Mouse (Mus musculus): ENCODE measurements at regions not wholly inside any gene's neighbourhood (a gene's known extent, or its start where the extent isn't known, plus 50 kb on each side); places are given as distances from the start of the nearest gene placed in this dataset.

DNA sequence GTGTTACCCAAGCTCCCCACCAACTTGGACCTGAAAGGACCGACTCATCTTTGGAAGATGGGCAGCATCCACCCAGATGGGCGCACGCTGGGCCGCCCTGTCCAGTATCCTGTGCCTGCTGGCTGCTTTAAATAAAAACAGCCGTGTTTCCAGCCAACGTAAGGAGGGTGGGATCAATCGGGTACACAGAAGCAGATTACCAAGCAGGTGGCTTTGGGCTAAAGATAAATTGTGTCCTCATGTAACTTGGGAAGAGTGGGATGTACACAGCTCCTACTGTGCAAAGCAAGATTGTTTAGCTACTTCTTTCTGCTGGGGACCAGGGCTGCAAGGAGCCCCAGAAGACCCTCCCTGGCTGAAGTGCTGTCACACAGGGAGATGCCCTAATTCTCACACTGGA lies 310.6 kb upstream of the Dio3 start:
- DNase-seq = no peak

DNA sequence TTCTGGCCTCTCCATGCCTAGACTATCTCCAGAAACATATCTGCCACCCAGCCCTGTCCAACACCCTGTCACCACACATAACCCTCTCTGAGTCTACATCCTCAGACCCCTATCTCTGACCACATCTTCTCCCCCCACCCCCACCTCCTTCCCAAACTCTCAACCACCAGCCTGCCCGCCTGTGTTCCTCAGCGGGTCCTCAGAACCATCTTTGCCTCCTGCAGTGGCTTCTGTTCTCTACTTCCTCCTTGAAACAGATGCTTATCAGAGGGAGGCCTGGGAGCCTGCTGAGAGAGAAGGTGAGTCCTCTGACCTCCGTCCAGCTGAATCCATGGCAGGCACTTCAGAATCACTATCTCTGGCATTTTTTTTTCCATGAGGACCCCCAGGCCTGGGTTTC lies 307.4 kb upstream of the Dio3 start:
- no peak for DNase-seq

GRCm38 (mm10) chr12:109972366-109973015 lies 306.4 kb upstream of the Dio3 start:
- no peak for DNase-seq

DNA sequence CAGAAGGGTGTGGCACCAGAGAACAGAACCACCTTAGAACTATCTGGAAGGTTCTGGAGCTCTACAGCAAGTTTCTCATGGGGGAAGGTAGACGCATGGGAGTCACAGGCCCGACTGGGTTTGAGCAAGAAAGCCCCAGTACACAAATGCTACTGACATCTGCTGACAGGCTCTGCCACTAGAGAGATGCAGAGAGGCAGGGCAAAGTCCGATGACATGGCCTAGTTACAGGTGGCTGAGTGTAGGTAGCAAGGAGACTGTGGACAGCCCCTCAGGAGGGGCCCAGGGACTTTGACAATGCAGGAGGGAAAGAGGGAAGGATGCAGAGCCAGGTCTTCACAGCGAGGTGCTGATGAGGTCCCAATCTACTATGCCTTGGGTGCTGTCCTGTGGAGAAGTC lies 305.3 kb upstream of the Dio3 start:
- DNase-seq = no peak

- peak; percentile 80 to 85 for DNase-seq
Observed at GRCm38 (mm10) chr12:109975176-109975972, 303.5 kb upstream of the Dio3 start.

- DNase-seq = no peak
Observed at GRCm38 (mm10) chr12:109984651-109985050, 294.2 kb upstream of the Dio3 start.

DNA sequence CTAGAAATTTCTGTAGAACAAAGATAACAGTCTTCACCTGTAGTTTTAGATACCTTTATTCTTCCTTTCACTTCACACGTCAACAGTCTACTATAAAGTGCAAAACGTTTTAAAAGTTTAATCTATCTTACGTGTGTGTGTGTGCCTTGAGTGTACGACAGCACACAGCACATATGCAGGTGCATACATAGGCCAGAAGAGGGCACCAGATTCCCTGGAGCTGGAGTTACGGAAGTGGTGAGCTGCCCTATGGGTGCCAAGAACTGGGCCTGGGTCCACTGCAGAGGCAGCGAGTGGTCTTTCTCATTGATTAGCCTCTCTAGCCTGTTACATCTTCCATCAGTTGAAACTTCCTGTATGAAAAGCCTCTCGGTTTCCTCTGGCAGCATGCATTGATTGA lies 285.5 kb upstream of the Dio3 start:
- no peak for DNase-seq

GRCm38 (mm10) chr12:110002717-110003116 lies 276.2 kb upstream of the Dio3 start:
- DNase-seq = no peak

- no peak for DNase-seq
Observed at GRCm38 (mm10) chr12:110009136-110009535, 269.7 kb upstream of the Dio3 start.

- DNase-seq = no peak
Observed at GRCm38 (mm10) chr12:110020541-110021470, 258.1 kb upstream of the Dio3 start.

- DNase-seq = no peak
Observed at GRCm38 (mm10) chr12:110021690-110022089, 257.2 kb upstream of the Dio3 start.

DNA sequence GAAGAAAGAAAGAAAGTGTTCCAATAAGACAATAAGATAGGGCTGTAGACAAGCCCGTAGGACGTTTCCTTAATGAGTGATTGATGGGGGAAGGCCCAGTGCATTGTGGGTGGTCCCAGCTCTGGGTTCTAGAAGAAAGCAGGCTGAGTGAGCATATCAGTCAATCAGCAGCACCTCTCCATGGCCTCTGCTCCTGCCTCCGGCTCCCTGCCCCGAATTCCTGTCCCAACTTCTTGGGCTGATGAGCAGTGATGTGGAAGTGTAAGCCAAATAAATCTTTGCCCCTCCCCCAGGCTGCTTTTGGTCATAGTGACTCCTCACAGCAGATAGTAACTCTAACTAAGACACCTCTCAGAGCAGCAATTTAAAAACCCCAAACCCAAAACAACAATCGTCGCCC lies 256.2 kb upstream of the Dio3 start:
- no peak for DNase-seq

GRCm38 (mm10) chr12:110023192-110024101 lies 255.4 kb upstream of the Dio3 start:
- DNase-seq = no peak

DNA sequence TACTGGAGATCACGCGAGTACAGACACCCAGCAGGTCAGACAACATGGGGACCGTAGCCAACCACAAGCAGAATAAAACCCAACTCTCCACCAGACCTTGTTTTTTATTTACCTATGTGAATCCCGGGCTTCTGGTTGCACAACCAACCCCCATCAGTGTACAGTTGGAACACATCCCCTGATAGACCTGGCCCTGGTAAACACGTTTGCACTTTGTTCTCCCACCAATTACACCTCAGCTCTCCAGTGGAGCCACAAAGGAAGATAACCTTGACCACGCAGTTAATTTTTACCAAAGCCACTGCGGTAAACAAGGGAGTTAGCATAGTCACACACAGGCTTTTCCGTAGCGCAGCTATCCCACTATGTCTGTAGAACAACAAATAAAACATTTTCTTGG lies 254.6 kb upstream of the Dio3 start:
- no peak for DNase-seq

DNA sequence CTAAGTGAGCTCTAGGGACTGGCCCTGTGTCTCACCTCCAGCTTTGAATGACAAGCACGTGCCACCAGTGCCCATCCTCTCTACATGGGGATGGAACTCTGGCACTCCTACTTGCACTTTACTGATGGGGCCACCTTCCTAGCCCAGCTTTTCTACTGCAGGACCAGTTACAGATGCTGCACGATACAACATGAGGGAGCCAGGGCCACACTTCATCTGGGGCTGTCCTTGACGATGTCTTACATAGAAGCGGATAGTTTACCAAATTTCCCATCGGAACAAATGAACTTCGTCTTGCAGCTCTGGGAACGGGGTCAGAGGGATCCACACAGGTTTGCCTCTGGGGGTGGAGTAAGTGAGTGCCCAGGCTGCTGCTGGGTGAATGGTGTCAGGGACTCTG lies 253.7 kb upstream of the Dio3 start:
- no peak for DNase-seq

DNA sequence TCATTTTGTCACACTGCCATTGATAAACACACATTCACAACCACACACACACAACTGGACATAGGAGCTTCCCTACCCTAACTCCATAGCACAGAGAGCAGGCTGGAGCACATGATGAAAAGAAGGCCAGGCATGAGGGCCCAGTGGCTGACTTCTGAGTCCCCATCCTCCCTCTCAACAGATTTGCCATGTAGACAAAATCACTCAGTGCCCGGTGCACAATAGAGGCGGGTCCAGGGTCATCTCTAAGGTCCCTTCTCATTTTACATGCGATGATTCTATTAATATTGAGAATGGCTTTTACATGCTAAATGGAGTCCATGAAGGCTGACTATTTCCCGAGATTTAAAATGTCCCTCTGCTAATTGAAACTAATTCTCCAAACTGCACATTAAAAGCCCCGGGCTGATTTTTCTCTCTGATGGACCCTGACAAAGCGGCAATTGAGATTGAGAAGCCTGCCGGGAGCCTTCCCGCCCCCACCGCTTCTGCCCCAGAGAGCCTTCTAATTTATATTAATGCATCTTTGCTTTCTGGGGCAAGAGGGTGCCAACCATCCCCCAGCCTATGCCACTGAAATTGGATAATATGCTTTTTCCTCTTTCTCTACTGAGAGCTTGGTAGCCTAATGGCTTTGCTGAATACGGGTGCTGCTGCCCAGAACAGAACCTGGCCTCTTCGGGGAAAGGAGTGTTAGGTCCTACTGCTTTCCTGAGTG lies 252.7 kb upstream of the Dio3 start:
- no peak for DNase-seq

DNA sequence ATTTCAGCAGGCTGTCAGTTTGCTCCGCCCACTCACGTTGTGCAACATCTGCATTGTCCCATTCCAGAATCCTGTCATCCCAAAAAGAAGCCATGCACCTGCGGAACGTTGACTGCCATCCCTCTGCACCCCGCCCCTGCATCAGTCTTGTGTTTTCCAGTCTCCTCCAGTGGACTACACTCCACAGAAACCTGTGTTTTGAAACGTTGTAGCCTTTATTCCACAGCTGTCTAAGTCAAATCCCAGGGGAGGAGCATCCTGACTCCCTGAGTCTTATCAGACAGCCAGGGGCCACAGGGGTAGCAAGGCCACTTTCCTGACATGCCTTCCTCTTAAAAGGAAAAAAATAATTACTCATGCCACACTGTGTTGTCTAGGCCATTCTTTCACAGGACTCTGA lies 251.5 kb upstream of the Dio3 start:
- DNase-seq = no peak

DNA sequence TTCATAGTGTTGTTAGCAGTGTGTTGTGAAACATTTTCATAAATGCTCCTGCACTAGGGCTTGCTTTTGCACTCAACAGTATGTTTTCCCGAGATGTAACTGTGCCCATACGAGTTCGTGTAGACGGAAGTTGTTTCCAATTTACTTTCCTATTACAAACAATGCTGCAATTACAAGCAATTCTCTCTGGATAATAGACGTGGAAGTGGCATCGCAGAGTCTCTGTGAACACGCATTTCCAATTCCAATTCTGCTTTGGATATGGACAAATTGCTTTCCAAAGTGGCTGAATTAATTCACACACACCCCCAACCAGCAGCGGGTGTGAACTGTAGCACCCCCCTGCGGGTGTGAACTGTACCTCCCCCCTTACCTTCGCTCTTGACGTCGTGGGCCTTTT lies 250.9 kb upstream of the Dio3 start:
- DNase-seq = no peak

GRCm38 (mm10) chr12:110028646-110029045 lies 250.2 kb upstream of the Dio3 start:
- DNase-seq = no peak

GRCm38 (mm10) chr12:110031326-110031725 lies 247.5 kb upstream of the Dio3 start:
- no peak for DNase-seq

DNA sequence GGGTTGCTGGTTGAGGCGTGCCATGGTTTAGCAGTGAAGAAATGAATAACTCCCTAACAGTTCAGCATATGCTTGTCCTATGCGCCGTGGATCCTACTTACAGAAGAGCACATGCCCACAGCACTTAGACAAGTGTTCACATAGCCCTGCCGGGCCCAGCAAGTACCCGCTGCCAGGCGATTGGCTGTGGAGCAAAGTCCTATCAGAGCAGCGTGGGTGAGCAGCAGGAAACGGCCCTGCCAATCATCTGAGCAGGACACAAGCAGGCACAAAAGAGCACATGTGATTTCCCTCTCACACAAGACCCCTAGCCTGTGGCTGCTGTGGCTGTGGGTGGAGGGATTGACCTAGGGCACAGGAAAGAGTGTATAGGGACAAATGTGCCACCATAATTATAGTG lies 243.7 kb upstream of the Dio3 start:
- DNase-seq = no peak

- no peak for DNase-seq
Observed at GRCm38 (mm10) chr12:110040682-110041081, 238.2 kb upstream of the Dio3 start.
